Mouse (Mus musculus): Measurements from ENCODE around the gene Defb35.
"Not testable (repeated sequence)": the region's sequence is repeated elsewhere in the genome, so short reads cannot be mapped to it uniquely, and the experiment has no call there.

The Defb35 gene

GRCm38 (mm10) chr8:21938052-21938451 is at the start of gene Defb35:
Gene Defb35, plus strand, starts transcription at chr8:21938352.
- DNase-seq (ENCODE audit: low spot score in 2 of 2): not testable (repeated sequence)

GRCm38 (mm10) chr8:21906290-21906689 is 31.9 kb upstream of the Defb35 start, which contains the start of gene Defb11:
Gene Defb11, minus strand, starts transcription at chr8:21906412.
- not testable (repeated sequence) for DNase-seq (ENCODE audit: low spot score in 2 of 2)

- no peak for DNase-seq (ENCODE audit: low spot score in 2 of 2)
Measured at GRCm38 (mm10) chr8:21911931-21912330, 26.2 kb upstream of the Defb35 start.

GRCm38 (mm10) chr8:21912554-21912953 is 25.6 kb upstream of the Defb35 start:
- no peak for DNase-seq (ENCODE audit: low spot score in 2 of 2)

GRCm38 (mm10) chr8:21915625-21916024 is 22.5 kb upstream of the Defb35 start:
- peak in 1 of 2 experiments; percentile 17 for DNase-seq (ENCODE audit: low spot score in 2 of 2)

GRCm38 (mm10) chr8:21930754-21931153 is 7.4 kb upstream of the Defb35 start:
- not testable (repeated sequence) for DNase-seq (ENCODE audit: low spot score in 2 of 2)

- DNase-seq (ENCODE audit: low spot score in 2 of 2): no peak
Measured at GRCm38 (mm10) chr8:21932610-21933009, 5.5 kb upstream of the Defb35 start, which contains the start of gene Defb15. Gene Defb15, minus strand, starts transcription at chr8:21932710.

- no peak for DNase-seq (ENCODE audit: low spot score in 2 of 2)
Measured at GRCm38 (mm10) chr8:21946462-21946861, 8.3 kb downstream of the Defb35 start, which contains the start of gene Defb13. Gene Defb13, plus strand, starts transcription at chr8:21946762.

GRCm38 (mm10) chr8:21947311-21948017 is 9.3 kb downstream of the Defb35 start:
- DNase-seq (ENCODE audit: low spot score in 2 of 2): no peak

GRCm38 (mm10) chr8:21955321-21955720 is 17.2 kb downstream of the Defb35 start:
- DNase-seq (ENCODE audit: low spot score in 2 of 2): peak; percentile 51 to 70

- DNase-seq (ENCODE audit: low spot score in 2 of 2): no peak
Measured at GRCm38 (mm10) chr8:21956336-21956735, 18.2 kb downstream of the Defb35 start.

GRCm38 (mm10) chr8:21958414-21958813 is 20.3 kb downstream of the Defb35 start, which contains the start of gene Fam90a1a:
Gene Fam90a1a, plus strand, starts transcription at chr8:21958714.
- DNase-seq (ENCODE audit: low spot score in 2 of 2): no peak

GRCm38 (mm10) chr8:21966646-21967045 is 28.5 kb downstream of the Defb35 start:
- DNase-seq (ENCODE audit: low spot score in 2 of 2): no peak

GRCm38 (mm10) chr8:21969475-21969874 is 31.3 kb downstream of the Defb35 start, which contains the start of gene Ccdc70:
Gene Ccdc70, plus strand, starts transcription at chr8:21969775.
- no peak for DNase-seq (ENCODE audit: low spot score in 2 of 2)

- peak; percentile 63 to 68 for DNase-seq (ENCODE audit: low spot score in 2 of 2)
Measured at GRCm38 (mm10) chr8:21978193-21978592, 40.0 kb downstream of the Defb35 start.

GRCm38 (mm10) chr8:21981664-21982337 is 43.6 kb downstream of the Defb35 start:
- DNase-seq (ENCODE audit: low spot score in 2 of 2): peak; percentile 43 to 47
